Mouse (Mus musculus) intestine, postnatal 0 days (tissue): ENCODE measurements at regions not wholly inside any gene's neighbourhood (a gene's known extent, or its start where the extent isn't known, plus 50 kb on each side); places are given as distances from the start of the nearest gene placed in this dataset.

Experiments used
- ATAC-seq: fragments of 200-750 bp; cut with Nextera tagmentation; 2 replicates; pipeline ENCODE4 v1.8.0; 2017; ENCODE audit warnings: mild to moderate bottlenecking, moderate TSS enrichment, moderate library complexity
- H3K27ac ChIP-seq: fragments of 300-500 bp; sonication (generic); 2 replicates; pipeline ENCODE4 v1.5.1; 2014; ENCODE audit warnings: mild to moderate bottlenecking, low read depth, low read length, moderate library complexity
- H3K27me3 ChIP-seq: fragments of 300-500 bp; sonication (generic); replicated peaks from 2 replicates; pipeline ENCODE4 v1.6.1; 2014; ENCODE audit warnings: low read length, mixed read lengths; ENCODE audit not compliant: control insufficient read depth, insufficient read depth
- H3K36me3 ChIP-seq: fragments of 300-500 bp; sonication (generic); 2 replicates; pipeline ENCODE4 v1.6.1; 2014; ENCODE audit warnings: mild to moderate bottlenecking, moderate library complexity; ENCODE audit not compliant: control insufficient read depth, insufficient read depth
- H3K4me1 ChIP-seq: fragments of 300-500 bp; sonication (generic); replicated peaks from 2 replicates; pipeline ENCODE4 v1.6.1; 2014; ENCODE audit warnings: antibody characterized with exemption, low read length, mixed read lengths; ENCODE audit not compliant: control insufficient read depth, insufficient read depth
- H3K4me2 ChIP-seq: fragments of 300-500 bp; sonication (generic); replicated peaks from 2 replicates; pipeline ENCODE4 v1.6.1; 2014; ENCODE audit warnings: low read depth, mild to moderate bottlenecking, moderate library complexity
- H3K4me3 ChIP-seq: fragments of 300-500 bp; sonication (generic); 2 replicates; pipeline ENCODE4 v1.5.1; 2014; ENCODE audit warnings: low read depth, low read length
- H3K9ac ChIP-seq: fragments of 300-500 bp; sonication (generic); 2 replicates; pipeline ENCODE4 v1.6.1; 2014; ENCODE audit warnings: mild to moderate bottlenecking, low read depth, low read length
- H3K9me3 ChIP-seq: fragments of 300-500 bp; sonication (generic); 2 replicates; pipeline ENCODE4 v1.6.1; 2016; ENCODE audit warnings: mixed run types; ENCODE audit not compliant: control insufficient read depth
- CTCF ChIP-seq: sonication (generic); IDR thresholded peaks from 2 replicates; pipeline ENCODE4 v1.5.1; 2016; ENCODE audit warnings: low read depth, mild to moderate bottlenecking, control low read depth, antibody characterized with exemption, moderate library complexity
- WGBS: fragments of 180-500 bp; shearing (Covaris S2); extraction: QIAGEN DNeasy Blood & Tissue Kit; methylation state at CpG from one replicate; pipeline ENCODE4 v1.1.7; 2014; 5-methylcytosine and 5-hydroxymethylcytosine counted together

DNA sequence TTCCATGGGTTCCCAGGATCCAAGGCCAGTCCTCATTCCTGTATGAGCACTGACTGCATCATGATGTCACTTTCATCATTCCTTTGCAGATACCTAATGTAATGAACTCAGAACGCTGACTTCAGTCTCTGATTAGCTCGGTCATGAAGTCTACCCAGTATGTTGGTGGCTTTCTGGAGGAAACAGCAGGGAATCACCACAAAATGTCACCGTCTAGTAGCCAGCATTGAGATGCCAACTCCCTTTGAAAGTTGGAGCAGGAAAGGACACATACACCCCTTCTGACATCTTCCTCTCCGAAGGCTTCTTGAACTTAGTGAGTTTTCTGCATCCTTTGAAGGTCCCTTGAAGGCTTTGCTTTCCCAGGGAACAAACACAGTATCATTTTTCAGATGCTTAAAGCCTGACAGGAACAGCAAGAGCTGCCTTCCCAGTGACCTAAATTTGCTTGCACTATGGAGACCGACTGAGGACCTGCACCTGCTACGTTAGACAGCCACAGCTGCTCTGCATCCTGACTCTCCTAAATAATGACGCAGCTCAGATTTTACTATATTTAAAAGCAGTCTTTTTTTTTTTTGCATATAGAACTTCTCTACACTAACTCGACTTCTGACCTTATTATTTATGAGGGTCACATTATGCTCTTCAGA, 243.1 kb upstream of the Fat1 start:
- no peak for TF ChIP-seq CTCF
- WGBS = 78% methylated on average over 8 of the region's 8 CpGs
- no peak for ATAC-seq

GRCm38 (mm10) chr8:44694861-44695260, 240.4 kb upstream of the Fat1 start:
- no peaks in the 10 kb centered on the region for H3K36me3 ChIP-seq
- 56% methylated on average over 9 of the region's 9 CpGs for WGBS
- no peak overlapping the region for H3K4me2 ChIP-seq

More for the DNA sequence above, 243.1 kb upstream of the Fat1 start:
- Histone ChIP-seq H3K9ac (no peak overlapping the region), H3K27me3 (no peaks in the 10 kb centered on the region), H3K36me3 (no peaks in the 10 kb centered on the region), H3K4me1 (peaks cover 7% of the 10 kb centered on the region; the same call in 1 of the 2 replicates), H3K4me3 (no peak overlapping the region), H3K9me3 (no peaks in the 10 kb centered on the region), H3K27ac (no peak overlapping the region), H3K4me2 (no peak overlapping the region)

DNA sequence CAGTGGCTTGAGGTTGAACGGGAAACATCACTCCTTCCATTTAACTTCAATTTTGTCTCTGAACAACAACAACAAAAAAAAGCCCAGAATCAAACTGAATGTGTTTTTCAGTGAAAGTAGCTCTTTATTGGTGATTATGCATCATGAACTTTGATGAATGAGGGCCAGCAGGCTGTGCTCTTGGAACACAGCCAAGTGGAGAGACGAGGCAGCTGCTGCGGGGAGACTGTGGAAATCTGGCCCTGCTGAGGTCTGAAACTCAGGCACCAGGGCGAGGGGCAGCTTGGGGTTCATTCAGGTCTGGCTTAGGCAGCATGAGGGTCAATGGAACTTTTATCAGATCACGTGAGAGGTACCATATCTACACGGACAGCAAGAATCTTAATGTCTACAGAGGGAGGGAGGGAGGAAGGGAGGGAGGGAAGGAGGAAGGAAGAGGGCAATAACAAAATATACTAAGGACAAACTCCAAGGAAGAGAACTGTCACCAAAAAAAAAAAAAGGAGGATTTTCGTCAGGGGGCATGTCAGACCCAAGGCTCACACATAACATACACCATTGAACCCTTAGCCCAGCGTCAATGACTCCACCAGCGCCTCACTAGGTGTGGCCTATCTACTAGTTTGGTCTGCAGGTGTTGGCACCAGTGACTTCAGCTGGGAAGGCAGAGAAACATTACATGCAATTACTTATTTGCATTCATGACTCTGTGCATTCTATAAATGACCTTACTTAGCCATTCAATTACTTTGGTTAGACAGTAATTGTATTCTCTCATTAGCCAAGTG, 239.0 kb upstream of the Fat1 start:
- Histone ChIP-seq H3K9ac (no peak overlapping the region), H3K27me3 (no peaks in the 10 kb centered on the region), H3K9me3 (no peaks in the 10 kb centered on the region), H3K4me3 (no peak overlapping the region), H3K36me3 (no peaks in the 10 kb centered on the region), H3K4me1 (peaks cover 7% of the 10 kb centered on the region; the same call in 1 of the 2 replicates), H3K4me2 (0 out of 2 replicates have a peak overlapping the region, but pooled peaks have one; percentile 21), H3K27ac (no peak overlapping the region)
- 26% methylated on average over 9 of the region's 9 CpGs for WGBS
- peak; percentile 57 for ATAC-seq
- TF ChIP-seq CTCF = peak; percentile 47

More at GRCm38 (mm10) chr8:44694861-44695260, 240.4 kb upstream of the Fat1 start:
- Histone ChIP-seq H3K27ac (no peak overlapping the region), H3K4me3 (no peak overlapping the region), H3K9ac (no peak overlapping the region), H3K27me3 (no peaks in the 10 kb centered on the region), H3K4me1 (peaks cover 7% of the 10 kb centered on the region; the same call in 1 of the 2 replicates), H3K9me3 (no peaks in the 10 kb centered on the region)
- TF ChIP-seq CTCF = no peak
- ATAC-seq = no peak

- WGBS = 70% methylated on average over 18 of the region's 18 CpGs
- no peak for ATAC-seq
- no peaks in the 10 kb centered on the region for H3K27me3 ChIP-seq
- TF ChIP-seq CTCF = peak; percentile 29; the same call in 1 of the 2 replicates
- no peak overlapping the region for H3K4me3 ChIP-seq
- peaks cover 7% of the 10 kb centered on the region; the same call in 1 of the 2 replicates for H3K4me1 ChIP-seq
- no peak overlapping the region for H3K4me2 ChIP-seq
- H3K9ac ChIP-seq = no peak overlapping the region
- H3K36me3 ChIP-seq = no peaks in the 10 kb centered on the region
- H3K27ac ChIP-seq = no peak overlapping the region
- H3K9me3 ChIP-seq = no peaks in the 10 kb centered on the region
These were observed 235.7 kb upstream of the Fat1 start for GRCm38 (mm10) chr8:44699384-44700105.

DNA sequence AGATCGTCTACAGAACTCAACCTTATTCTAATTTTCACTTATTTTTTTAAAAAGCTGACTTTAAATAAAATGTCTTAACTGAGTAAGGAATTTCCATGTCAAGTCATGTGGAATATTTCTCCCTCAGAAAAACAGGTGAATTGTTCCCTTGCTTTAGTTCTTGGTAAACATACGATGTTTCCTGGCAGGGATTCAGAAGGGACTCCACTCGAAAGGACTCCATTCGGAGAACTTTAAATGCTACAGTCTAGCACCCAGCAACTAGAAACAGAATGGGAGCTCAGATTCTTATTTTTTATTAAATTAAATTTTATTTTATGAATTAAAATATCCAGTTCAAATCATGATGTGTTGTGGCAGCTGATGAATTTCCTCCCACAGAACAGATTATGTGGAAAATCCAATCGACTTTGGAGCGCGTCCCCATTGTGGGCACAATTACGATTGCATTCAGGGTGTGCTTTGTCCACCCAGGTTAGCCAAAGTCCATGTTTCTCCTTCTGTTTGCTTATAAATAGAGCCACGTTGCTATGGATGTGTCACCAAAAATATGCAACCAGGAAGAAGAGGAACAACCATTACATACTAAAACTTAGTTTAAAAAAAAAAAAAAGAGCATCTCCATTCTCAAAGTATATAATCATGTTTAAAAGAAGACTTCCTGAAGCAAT, 230.5 kb upstream of the Fat1 start:
- H3K9ac ChIP-seq = no peak overlapping the region
- 59% methylated on average over 9 of the region's 9 CpGs for WGBS
- H3K4me2 ChIP-seq = no peak overlapping the region
- H3K27me3 ChIP-seq = no peaks in the 10 kb centered on the region
- TF ChIP-seq CTCF = no peak
- no peaks in the 10 kb centered on the region for H3K9me3 ChIP-seq
- H3K4me3 ChIP-seq = no peak overlapping the region
- peak; percentile 87 for ATAC-seq
- H3K36me3 ChIP-seq = no peaks in the 10 kb centered on the region
- no peaks in the 10 kb centered on the region for H3K4me1 ChIP-seq
- H3K27ac ChIP-seq = no peak overlapping the region
